Mouse (Mus musculus) urinary bladder, adult 2 months (tissue): ENCODE results near the gene Tnnc2. TPM values are rescaled to one million over a fixed set of nuclear protein-coding genes. Genes with fewer than 3 reads are reported as not detected.

Source experiments
- DNase-seq: peaks from one replicate; pipeline ENCODE4 v3.0.0; 2022; ENCODE audit warnings: low spot score
- polyA plus RNA-seq: library from polyadenylated mRNA; depleted of rRNA; stranded (reverse); fragments of >200 nt; gene quantifications from 2 replicates; pipeline ENCODE4 v1.2.3, GENCODE M21; 2012

The Tnnc2 gene
- polyA plus RNA-seq, 1 experiment: 26.7 TPM

GRCm38 (mm10) chr2:164795868-164796267 is 16.1 kb upstream of the Tnnc2 start:
- DNase-seq: no peak

DNA sequence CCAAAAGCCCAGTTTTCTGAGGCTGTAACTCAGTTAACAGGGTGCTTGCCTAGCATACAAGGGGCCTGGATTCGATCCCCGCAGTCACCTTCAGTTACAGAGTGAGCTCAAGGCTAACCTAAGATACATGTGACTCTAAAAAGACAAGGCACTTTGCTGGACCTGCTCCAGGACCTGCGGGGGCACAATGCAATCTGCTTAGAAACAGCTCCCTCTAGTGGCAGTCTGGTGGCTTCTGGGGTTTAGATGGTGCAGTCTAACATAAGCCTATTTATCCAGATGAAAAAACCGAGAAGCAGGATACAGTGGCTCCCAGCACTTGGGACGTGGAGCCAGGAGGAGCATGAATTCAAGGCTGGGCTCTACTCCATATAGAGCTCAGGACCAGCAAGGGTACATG is 14.5 kb upstream of the Tnnc2 start:
- DNase-seq: no peak

- no peak for DNase-seq
These were observed 14.0 kb upstream of the Tnnc2 start for GRCm38 (mm10) chr2:164793772-164794171.

GRCm38 (mm10) chr2:164793236-164793635 is 13.5 kb upstream of the Tnnc2 start:
- no peak for DNase-seq

DNA sequence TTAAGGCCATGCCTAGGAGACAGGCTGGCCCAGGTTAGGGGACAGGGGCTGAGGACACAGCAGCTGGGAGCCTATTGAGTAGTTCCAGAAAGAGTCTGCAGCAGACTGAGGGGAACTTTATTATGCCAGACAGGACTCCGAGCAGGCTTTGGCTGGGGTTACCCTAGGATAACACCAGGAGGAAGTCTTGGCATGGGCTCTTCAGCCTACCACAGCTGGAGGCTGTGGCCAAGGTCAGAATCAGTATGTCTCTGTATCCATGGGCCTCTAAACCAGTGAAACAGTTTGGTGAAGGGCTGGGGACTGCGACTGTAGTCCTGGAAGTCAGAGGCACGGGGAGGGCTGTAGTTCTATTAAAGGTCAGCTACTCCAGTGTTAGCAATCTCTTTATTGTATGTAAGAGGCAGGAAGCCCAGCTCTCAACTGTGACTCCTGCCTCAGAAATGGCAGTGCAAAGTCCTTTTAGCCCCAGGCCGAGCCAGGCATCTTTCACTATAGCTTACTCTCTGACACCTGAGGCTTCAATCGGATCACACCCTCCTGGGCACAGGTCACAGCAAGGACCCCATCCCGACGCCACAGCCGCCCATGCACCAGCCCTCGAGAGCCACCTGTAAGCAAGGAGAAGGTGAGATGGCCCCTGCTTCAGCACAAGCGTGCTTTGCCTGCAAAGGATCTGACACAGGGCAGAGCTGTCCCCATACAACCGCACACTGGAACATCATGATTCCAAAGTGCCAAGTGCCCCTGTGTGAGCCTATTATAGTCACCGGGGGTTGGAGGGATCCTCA is 12.8 kb upstream of the Tnnc2 start:
- no peak for DNase-seq

GRCm38 (mm10) chr2:164791841-164792261 is 12.1 kb upstream of the Tnnc2 start:
- DNase-seq: no peak

GRCm38 (mm10) chr2:164790451-164790850 is 10.7 kb upstream of the Tnnc2 start:
- DNase-seq: no peak

GRCm38 (mm10) chr2:164788411-164788810 is 8.6 kb upstream of the Tnnc2 start:
- no peak for DNase-seq

DNA sequence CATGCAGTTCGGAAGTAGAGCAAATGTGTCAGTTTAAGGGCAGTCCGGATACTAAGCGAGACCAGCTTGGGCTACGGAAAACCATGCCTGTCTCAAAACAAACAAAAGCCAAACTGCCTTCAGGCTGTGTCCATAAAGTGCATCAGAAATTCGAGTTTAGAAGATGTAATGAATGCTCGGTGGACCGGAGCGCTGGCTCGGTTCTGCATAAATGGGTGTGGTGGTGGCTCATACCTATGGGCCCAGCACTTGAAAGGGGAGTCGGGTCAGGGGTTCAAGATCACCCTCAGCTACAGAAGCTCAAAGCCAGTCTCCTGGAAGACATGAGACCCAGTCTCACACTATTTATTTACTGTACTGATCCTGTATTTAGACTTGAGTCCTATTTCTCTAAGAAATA is 8.0 kb upstream of the Tnnc2 start:
- DNase-seq: no peak

- DNase-seq: no peak
These were observed 7.3 kb upstream of the Tnnc2 start for GRCm38 (mm10) chr2:164787032-164787431.

DNA sequence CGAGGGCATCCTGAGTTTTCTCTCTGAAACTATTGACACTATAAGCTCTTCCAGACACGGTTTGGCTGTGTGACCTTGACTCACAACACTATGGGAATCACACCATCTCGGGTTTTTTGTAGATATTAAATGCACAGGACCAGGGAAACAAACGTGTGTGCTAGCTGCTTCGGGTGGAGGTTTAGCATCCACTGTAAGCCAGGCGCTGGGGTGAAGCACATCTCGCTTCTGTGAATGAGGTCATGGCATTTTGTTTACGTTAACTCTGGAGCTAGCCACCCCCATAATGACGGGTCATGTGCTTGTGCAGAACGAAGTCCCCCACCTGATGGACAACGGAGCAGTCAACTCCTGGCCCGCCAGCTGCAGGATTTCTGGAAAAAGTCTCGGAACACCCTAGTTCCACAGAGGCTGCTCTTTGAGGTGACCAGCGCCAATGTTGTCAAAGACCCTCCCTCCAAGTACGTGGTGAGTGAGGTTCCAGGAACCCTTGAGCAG is 6.7 kb upstream of the Tnnc2 start:
- no peak for DNase-seq

GRCm38 (mm10) chr2:164785481-164786387 is 6.0 kb upstream of the Tnnc2 start, which contains the start of gene Snx21:
Gene Snx21 (plus strand): TSS chr2:164785823.
- DNase-seq: peak; percentile 87

GRCm38 (mm10) chr2:164784869-164785420 is 5.2 kb upstream of the Tnnc2 start:
- no peak for DNase-seq

GRCm38 (mm10) chr2:164783926-164784581 is 4.3 kb upstream of the Tnnc2 start:
- no peak for DNase-seq

GRCm38 (mm10) chr2:164781876-164782275 is 2.1 kb upstream of the Tnnc2 start:
- no peak for DNase-seq

GRCm38 (mm10) chr2:164778809-164779208 is 958 bp downstream of the Tnnc2 start:
- DNase-seq: no peak

DNA sequence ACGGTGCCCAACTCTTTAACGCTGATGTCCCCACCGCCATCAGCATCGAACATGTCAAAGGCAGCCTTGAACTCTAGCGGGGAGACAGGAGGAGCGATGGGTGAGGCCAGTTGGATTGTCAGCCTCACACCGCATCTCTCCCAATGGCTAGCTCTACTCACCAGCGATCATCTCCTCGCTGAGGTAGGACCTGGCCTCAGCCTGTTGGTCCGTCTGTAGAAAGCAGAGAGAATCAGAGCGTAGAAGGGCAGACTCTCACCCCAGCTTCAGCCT is 1.8 kb downstream of the Tnnc2 start:
- no peak for DNase-seq

- DNase-seq: no peak
These were observed 2.3 kb downstream of the Tnnc2 start for GRCm38 (mm10) chr2:164777246-164778014.

DNA sequence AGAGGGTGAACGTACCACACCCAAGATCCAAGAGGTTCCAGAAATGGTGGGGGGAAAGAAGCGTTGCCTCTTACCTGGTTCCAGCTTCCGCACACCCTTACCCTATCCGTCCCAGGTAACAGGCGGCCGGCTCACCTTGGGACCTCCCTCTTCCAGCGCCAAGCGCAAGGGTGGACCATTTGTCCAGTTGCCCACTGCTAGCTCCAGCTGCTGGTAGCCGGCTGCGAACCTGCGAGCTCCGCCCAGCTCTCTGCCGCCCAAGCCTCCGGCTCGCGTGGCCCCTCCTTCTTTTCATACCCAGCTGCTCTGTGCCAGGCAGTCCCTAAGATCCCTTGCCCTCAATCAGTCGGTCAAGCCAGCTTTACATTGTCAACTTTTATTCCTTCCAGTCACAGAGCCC is 3.0 kb downstream of the Tnnc2 start:
- DNase-seq: no peak

- no peak for DNase-seq
These were observed 3.6 kb downstream of the Tnnc2 start for GRCm38 (mm10) chr2:164776130-164776529.

- DNase-seq: no peak
These were observed 5.8 kb downstream of the Tnnc2 start for GRCm38 (mm10) chr2:164773989-164774364.
